In the genomic region with DNA sequence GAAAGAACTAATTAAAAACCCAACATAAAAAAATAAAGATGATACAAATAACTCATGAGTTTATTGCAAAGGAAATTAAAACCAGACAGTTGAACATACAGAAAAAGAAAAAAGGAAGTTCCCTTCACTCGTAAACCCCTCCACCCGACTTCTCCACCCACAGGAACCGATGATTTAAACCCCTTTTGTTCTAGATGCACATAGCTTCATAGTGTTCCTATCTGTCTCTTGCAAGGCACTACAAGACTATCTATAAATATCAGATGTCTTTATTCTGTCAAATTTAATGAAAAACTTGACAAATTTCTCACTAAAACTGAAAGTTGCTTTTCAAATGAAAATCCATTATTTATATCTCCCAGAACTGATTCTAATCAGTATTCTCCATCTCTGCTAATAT, we compare ENCODE assay signal across 13 mouse cellular contexts.
"Had no signal": no experiment of that assay in that cellular context is flagged by ENCODE, and none has a peak within 500 bp of the region (broad histone marks: within the 10 kb centered on the region; RNA-seq: fewer than 3 reads in every experiment).

No protein-coding gene starts in this region.

- H3K9me3 ChIP-seq: limb, embryonic 13.5 days; liver, embryonic 15.5 days; midbrain, embryonic 15.5 days; neural tube, embryonic 13.5 days had no signal

- H3K36me3 ChIP-seq: limb, embryonic 13.5 days; liver, embryonic 15.5 days; midbrain, embryonic 15.5 days; neural tube, embryonic 13.5 days had no signal

- H3K27ac ChIP-seq: liver, embryonic 15.5 days; midbrain, embryonic 15.5 days; neural tube, embryonic 13.5 days had no signal

- H3K9ac ChIP-seq: limb, embryonic 13.5 days; liver, embryonic 15.5 days; midbrain, embryonic 15.5 days; neural tube, embryonic 13.5 days had no signal

- ATAC-seq: intestine, postnatal 0 days; midbrain, embryonic 15.5 days had no signal

- H3K4me2 ChIP-seq: limb, embryonic 13.5 days; liver, embryonic 15.5 days; midbrain, embryonic 15.5 days; neural tube, embryonic 13.5 days had no signal

- H3K4me3 ChIP-seq: limb, embryonic 13.5 days; liver, embryonic 15.5 days; midbrain, embryonic 15.5 days; neural tube, embryonic 13.5 days had no signal

- DNase-seq: kidney, postnatal 25 days; layer of hippocampus, adult 9-11 months; left cerebral cortex, postnatal 4 days; lung, adult 2 months; lung, postnatal 10 days; right cerebral cortex, postnatal 14 days; thymus, adult 18-20 months; thymus, postnatal 36 days had no signal

- H3K27me3 ChIP-seq: limb, embryonic 13.5 days; liver, embryonic 15.5 days; midbrain, embryonic 15.5 days; neural tube, embryonic 13.5 days had no signal

- H3K4me1 ChIP-seq: liver, embryonic 15.5 days; midbrain, embryonic 15.5 days had no signal
